Mouse (Mus musculus) midbrain, embryonic 16.5 days (tissue): Measurements from ENCODE around the gene Triobp. TPM values are rescaled to one million over a fixed set of nuclear protein-coding genes. Genes with fewer than 3 reads are reported as not detected.
A peak's percentile ranks its signal among the peaks of the same experiment; 100 is the strongest.

Experiments used
- ATAC-seq: fragments of 200-750 bp; cut with Nextera tagmentation; 2 replicates; pipeline ENCODE4 v1.8.0; 2017; ENCODE audit warnings: moderate TSS enrichment
- H3K27ac ChIP-seq: fragments of 300-500 bp; sonication (generic); 2 replicates; pipeline ENCODE4 v1.5.1; 2014; ENCODE audit warnings: mild to moderate bottlenecking, low read length, mixed read lengths
- H3K27me3 ChIP-seq: fragments of 300-500 bp; sonication (generic); 2 replicates; pipeline ENCODE4 v1.6.1; 2014; ENCODE audit warnings: low read depth, low read length, mixed read lengths; ENCODE audit not compliant: control insufficient read depth, insufficient read depth
- H3K36me3 ChIP-seq: fragments of 300-500 bp; sonication (generic); 2 replicates; pipeline ENCODE4 v1.6.1; 2014; ENCODE audit warnings: mild to moderate bottlenecking, low read length, moderate library complexity, mixed read lengths; ENCODE audit not compliant: control insufficient read depth, insufficient read depth
- H3K4me1 ChIP-seq: fragments of 300-500 bp; sonication (generic); 2 replicates; pipeline ENCODE4 v1.6.1; 2014; ENCODE audit warnings: mild to moderate bottlenecking, low read length, mixed read lengths; ENCODE audit not compliant: control insufficient read depth, insufficient read depth
- H3K4me2 ChIP-seq: fragments of 300-500 bp; sonication (generic); 2 replicates; pipeline ENCODE4 v1.6.1; 2014; ENCODE audit warnings: mild to moderate bottlenecking, low read length, mixed read lengths
- H3K4me3 ChIP-seq: fragments of 300-500 bp; sonication (generic); 2 replicates; pipeline ENCODE4 v1.5.1; 2014; ENCODE audit warnings: low read depth, mild to moderate bottlenecking, low read length, moderate library complexity, mixed read lengths
- H3K9ac ChIP-seq: fragments of 300-500 bp; sonication (generic); 2 replicates; pipeline ENCODE4 v1.6.1; 2014; ENCODE audit warnings: low read depth, low read length, mixed read lengths
- H3K9me3 ChIP-seq: fragments of 300-500 bp; sonication (generic); replicated peaks from 2 replicates; pipeline ENCODE4 v1.6.1; 2014; ENCODE audit warnings: mild to moderate bottlenecking, low read length, mixed read lengths; ENCODE audit not compliant: control insufficient read depth, poor library complexity, severe bottlenecking
- WGBS: fragments of 180-500 bp; shearing (Covaris S2); extraction: QIAGEN DNeasy Blood & Tissue Kit; methylation state at CpG from one replicate; pipeline ENCODE4 v1.1.7; 2014; 5-methylcytosine and 5-hydroxymethylcytosine counted together
- polyA plus RNA-seq: library from polyadenylated mRNA; unstranded; fragments of >200 nt; fragmentation: Nextera tagmentation; extraction: Ambion mirVana; gene quantifications from 2 replicates; pipeline ENCODE4 v1.2.1, GENCODE M21; 2015

Gene Triobp
- polyA plus RNA-seq, 1 experiment from 2014 or later: 40.9 TPM

- Histone ChIP-seq H3K36me3 (peaks cover 4% of the 10 kb centered on the region), H3K4me2 (no peak overlapping the region), H3K27me3 (no peaks in the 10 kb centered on the region), H3K4me1 (peaks cover 21% of the 10 kb centered on the region), H3K9ac (no peak overlapping the region), H3K9me3 (no peaks in the 10 kb centered on the region), H3K4me3 (no peak overlapping the region), H3K27ac (no peak overlapping the region)
- 84% methylated on average over 12 of the region's 12 CpGs for WGBS
- ATAC-seq: no peak
These were observed 27.6 kb upstream of the Triobp start for GRCm38 (mm10) chr15:78919914-78920313.

- H3K4me1 ChIP-seq: peaks cover 6% of the 10 kb centered on the region; the same call in 1 of the 2 replicates
- H3K4me3 ChIP-seq: no peak overlapping the region
- H3K9ac ChIP-seq: no peak overlapping the region
- no peak for ATAC-seq
- 84% methylated on average over 7 of the region's 7 CpGs for WGBS
- H3K9me3 ChIP-seq: no peaks in the 10 kb centered on the region
- H3K27me3 ChIP-seq: peaks cover 5% of the 10 kb centered on the region
- peaks cover 4% of the 10 kb centered on the region for H3K36me3 ChIP-seq
- no peak overlapping the region for H3K4me2 ChIP-seq
- no peak overlapping the region for H3K27ac ChIP-seq
These were observed 24.8 kb upstream of the Triobp start for GRCm38 (mm10) chr15:78922700-78923099.

GRCm38 (mm10) chr15:78923585-78923984 is 23.9 kb upstream of the Triobp start:
- Histone ChIP-seq H3K27ac (no peak overlapping the region), H3K4me2 (no peak overlapping the region), H3K4me3 (no peak overlapping the region), H3K9me3 (no peaks in the 10 kb centered on the region), H3K36me3 (no peaks in the 10 kb centered on the region; the same call in 1 of the 2 replicates), H3K27me3 (peaks cover 5% of the 10 kb centered on the region), H3K4me1 (peaks cover 11% of the 10 kb centered on the region), H3K9ac (no peak overlapping the region)
- 77% methylated on average over 6 of the region's 6 CpGs for WGBS
- ATAC-seq: no peak

GRCm38 (mm10) chr15:78925129-78925528 is 22.4 kb upstream of the Triobp start:
- Histone ChIP-seq H3K36me3 (no peaks in the 10 kb centered on the region), H3K27me3 (peaks cover 5% of the 10 kb centered on the region), H3K9me3 (no peaks in the 10 kb centered on the region), H3K4me1 (peaks cover 11% of the 10 kb centered on the region), H3K9ac (no peak overlapping the region), H3K4me3 (no peak overlapping the region), H3K4me2 (no peak overlapping the region), H3K27ac (no peak overlapping the region)
- WGBS: 40% methylated on average over 8 of the region's 8 CpGs
- no peak for ATAC-seq

- Histone ChIP-seq H3K4me2 (peak within 1 kb of the TSS; percentile 61), H3K9ac (no peak within 1 kb of the TSS), H3K36me3 (no peaks in the 10 kb centered on the region), H3K27me3 (peaks cover 5% of the 10 kb centered on the region), H3K4me1 (peaks cover 11% of the 10 kb centered on the region), H3K4me3 (no peak within 1 kb of the TSS), H3K9me3 (no peaks in the 10 kb centered on the region), H3K27ac (0 out of 2 replicates have a peak within 1 kb of the TSS, but pooled peaks have one; percentile 17)
- 7% methylated on average over 20 of the region's 20 CpGs for WGBS
- ATAC-seq: peak; percentile 47; the same call in 1 of the 2 replicates
These were observed 21.3 kb upstream of the Triobp start, which contains the start of gene Lgals1 for GRCm38 (mm10) chr15:78926021-78926919. Gene Lgals1, plus strand, starts transcription at chr15:78926725.

GRCm38 (mm10) chr15:78927021-78927787 is 20.3 kb upstream of the Triobp start:
- no peak overlapping the region for H3K9ac ChIP-seq
- 22% methylated on average over 15 of the region's 15 CpGs for WGBS
- H3K4me3 ChIP-seq: no peak overlapping the region
- H3K9me3 ChIP-seq: no peaks in the 10 kb centered on the region
- H3K27ac ChIP-seq: no peak overlapping the region
- ATAC-seq: no peak
- no peaks in the 10 kb centered on the region for H3K36me3 ChIP-seq
- peak overlapping the region; percentile 61 for H3K4me2 ChIP-seq
- H3K27me3 ChIP-seq: peaks cover 5% of the 10 kb centered on the region
- H3K4me1 ChIP-seq: peaks cover 11% of the 10 kb centered on the region

GRCm38 (mm10) chr15:78927788-78928457 is 19.6 kb upstream of the Triobp start:
- H3K4me1 ChIP-seq: peaks cover 11% of the 10 kb centered on the region
- H3K4me3 ChIP-seq: peak overlapping the region; percentile 29
- H3K27ac ChIP-seq: no peak overlapping the region
- H3K9me3 ChIP-seq: no peaks in the 10 kb centered on the region
- no peak for ATAC-seq
- H3K27me3 ChIP-seq: peaks cover 5% of the 10 kb centered on the region
- no peaks in the 10 kb centered on the region for H3K36me3 ChIP-seq
- H3K9ac ChIP-seq: peak overlapping the region; percentile 58
- H3K4me2 ChIP-seq: peak overlapping the region; percentile 61
- WGBS: 2% methylated on average over 26 of the region's 35 CpGs

- H3K9ac ChIP-seq: no peak overlapping the region
These were observed 19.0 kb upstream of the Triobp start for GRCm38 (mm10) chr15:78928539-78928938.

More at GRCm38 (mm10) chr15:78928539-78928938, 19.0 kb upstream of the Triobp start:
- Histone ChIP-seq H3K4me3 (no peak overlapping the region), H3K27me3 (peaks cover 5% of the 10 kb centered on the region), H3K4me2 (peak overlapping the region; percentile 61), H3K36me3 (no peaks in the 10 kb centered on the region), H3K9me3 (no peaks in the 10 kb centered on the region), H3K27ac (no peak overlapping the region), H3K4me1 (peaks cover 11% of the 10 kb centered on the region)
- ATAC-seq: no peak
- 58% methylated on average over 7 of the region's 8 CpGs for WGBS
